In the genomic region with DNA sequence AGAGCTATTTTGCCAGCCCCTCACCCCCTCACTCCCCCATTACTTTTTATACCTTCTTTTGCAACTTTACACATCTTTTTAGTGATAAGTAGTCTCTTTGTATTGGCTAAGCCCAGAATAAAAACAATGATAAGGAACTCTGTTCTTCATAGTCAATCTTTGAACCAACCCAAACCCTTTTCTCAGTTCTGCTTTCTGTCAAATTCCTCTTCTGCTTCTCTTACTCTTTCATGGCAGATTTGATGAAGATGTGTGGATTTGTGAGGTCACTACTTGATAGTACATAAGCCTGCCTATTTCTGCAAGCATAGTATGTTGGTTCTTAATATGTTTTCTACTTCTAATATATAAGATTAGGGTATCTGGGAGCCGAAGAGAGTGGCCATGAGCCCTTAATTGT, we compare ENCODE assay signal across 18 mouse cellular contexts.
DNase-seq lines count a peak whose midpoint lies in the region; ATAC-seq lines count a peak whose summit lies in the region.
"Had no signal": no experiment of that assay in that cellular context is flagged by ENCODE, and none has a peak within 500 bp of the region (broad histone marks: within the 10 kb centered on the region; RNA-seq: fewer than 3 reads in every experiment).

No protein-coding gene starts in this region.

- DNase-seq in heart, adult 11 months, result peak; percentile 11
- no peak for DNase-seq in heart, adult 9 months (ENCODE audit: low spot score in 2 of 2)
- DNase-seq in adrenal gland, adult 8-10 months, result no peak
- DNase-seq in ovary, postnatal 10 days (ENCODE audit: low spot score), result no peak
- DNase-seq: adrenal gland, adult 2 months; adrenal gland, postnatal 14 days; B cell, adult 2 months; cerebellum, adult 11 months; cerebellum, adult 18-20 months; cerebellum, adult 8-10 months; cerebellum, adult 9-11 months; cerebellum, postnatal 14 days; cerebellum, postnatal 36 days; embryo, embryonic 11 days had no signal

- ATAC-seq in megakaryocyte, adult 5-6 weeks (ENCODE audit: poor library complexity, severe bottlenecking), result peak; percentile 84
- ATAC-seq: CD4-positive, CD25-positive, alpha-beta regulatory T cell, adult 4 months; forebrain, embryonic 14.5 days; forebrain, embryonic 16.5 days had no signal
